Mouse (Mus musculus) kidney, postnatal 0 days (tissue): ENCODE results near the gene Ikzf5. TPM values are rescaled to one million over a fixed set of nuclear protein-coding genes. Genes with fewer than 3 reads are reported as not detected.

Experiments
- ATAC-seq: fragments of 200-750 bp; cut with Nextera tagmentation; replicated peaks from 2 replicates; pipeline ENCODE4 v1.8.0; 2017; ENCODE audit warnings: low read depth, moderate number of reproducible peaks, moderate TSS enrichment, moderate library complexity; ENCODE audit not compliant: low FRiP score
- DNase-seq: peaks from one replicate; pipeline ENCODE4 v3.0.0-alpha.2; 2016; ENCODE audit warnings: low spot score
- H3K27ac ChIP-seq: fragments of 300-500 bp; sonication (generic); 2 replicates; pipeline ENCODE4 v1.5.1; 2014; ENCODE audit warnings: mild to moderate bottlenecking
- H3K27me3 ChIP-seq: fragments of 300-500 bp; sonication (generic); 2 replicates; pipeline ENCODE4 v1.6.1; 2014; ENCODE audit warnings: low read length, mixed read lengths; ENCODE audit not compliant: insufficient read depth
- H3K36me3 ChIP-seq: fragments of 300-500 bp; sonication (generic); 2 replicates; pipeline ENCODE4 v1.6.1; 2014; ENCODE audit warnings: low read length, mixed read lengths; ENCODE audit not compliant: insufficient read depth
- H3K4me1 ChIP-seq: fragments of 300-500 bp; sonication (generic); replicated peaks from 2 replicates; pipeline ENCODE4 v1.6.1; 2014; ENCODE audit warnings: antibody characterized with exemption, low read length, mixed read lengths; ENCODE audit not compliant: insufficient read depth
- H3K4me2 ChIP-seq: fragments of 300-500 bp; sonication (generic); 2 replicates; pipeline ENCODE4 v1.6.1; 2014; ENCODE audit warnings: mild to moderate bottlenecking, low read length, moderate library complexity, mixed read lengths
- H3K4me3 ChIP-seq: fragments of 300-500 bp; sonication (generic); replicated peaks from 2 replicates; pipeline ENCODE4 v1.5.1; 2014; ENCODE audit warnings: low read depth, low read length
- H3K9ac ChIP-seq: fragments of 300-500 bp; sonication (generic); 2 replicates; pipeline ENCODE4 v1.6.1; 2014; ENCODE audit warnings: low read depth, low read length
- H3K9me3 ChIP-seq: fragments of 300-500 bp; sonication (generic); replicated peaks from 2 replicates; pipeline ENCODE4 v1.6.1; 2016; ENCODE audit warnings: low read length, inconsistent platforms, mixed read lengths
- CTCF ChIP-seq: IDR thresholded peaks from 2 replicates; pipeline ENCODE4 v1.5.1; 2016; ENCODE audit warnings: antibody characterized with exemption, low read depth, mild to moderate bottlenecking, moderate library complexity
- WGBS: fragments of 180-500 bp; shearing (Covaris S2); extraction: QIAGEN DNeasy Blood & Tissue Kit; methylation state at CpG from one replicate; pipeline ENCODE4 v1.1.7; 2014; 5-methylcytosine and 5-hydroxymethylcytosine counted together
- polyA plus RNA-seq: library from polyadenylated mRNA; unstranded; fragments of >200 nt; fragmentation: Nextera tagmentation; extraction: Ambion mirVana; gene quantifications from 2 replicates; pipeline ENCODE4 v1.2.1, GENCODE M21; 2015

Ikzf5 gene
- polyA plus RNA-seq: 11.9 and 13.8 TPM in 2 replicates

DNA sequence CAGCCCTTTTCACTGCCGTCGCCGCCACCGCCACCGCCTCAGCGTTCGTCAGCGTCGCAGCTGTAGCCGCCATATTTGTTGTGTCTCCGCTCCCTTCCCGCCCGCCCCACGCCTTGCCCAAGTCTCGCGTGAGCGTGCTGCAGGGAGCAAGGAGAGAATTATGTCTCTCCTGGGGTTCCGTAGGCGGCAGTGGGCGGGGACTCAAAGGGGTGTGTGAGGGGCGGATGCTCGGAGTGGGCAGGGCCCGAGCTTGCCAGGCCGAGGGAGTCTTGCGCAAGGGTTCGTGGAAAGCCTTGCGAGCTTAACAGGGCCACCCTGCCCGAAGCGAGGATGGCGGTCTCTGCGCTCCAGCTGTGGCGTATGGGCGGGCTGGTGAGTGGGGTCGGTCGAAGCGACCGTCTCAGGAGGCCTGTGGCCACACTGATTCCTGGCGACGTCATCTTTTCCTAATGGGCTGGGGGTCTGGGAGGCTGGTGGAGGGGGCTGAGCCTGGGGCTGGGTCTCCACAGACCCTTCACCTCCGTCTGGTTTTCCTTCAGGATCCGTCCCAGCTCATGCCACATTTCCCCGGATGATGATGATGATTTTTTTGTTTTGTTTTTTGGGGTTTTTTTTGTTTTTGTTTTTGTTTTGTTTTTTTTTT lies at the start of gene Ikzf5, which contains the start of gene Acadsb:
TSS of gene Ikzf5 (minus strand) at position 106 of the 643 bp plus-strand sequence.
TSS of gene Acadsb (plus strand) at position 186 of the 643 bp plus-strand sequence.
- peak within 1 kb of the TSS; percentile 94 for H3K9ac ChIP-seq
- 0% methylated on average over 42 of the region's 42 CpGs for WGBS
- DNase-seq (peak; percentile 98), ATAC-seq (peak; percentile 98)
- peaks cover 11% of the 10 kb centered on the region for H3K4me1 ChIP-seq
- H3K9me3 ChIP-seq: no peaks in the 10 kb centered on the region
- H3K27me3 ChIP-seq: no peaks in the 10 kb centered on the region
- no peaks in the 10 kb centered on the region for H3K36me3 ChIP-seq
- no peak; the same call in 1 of the 2 replicates for TF ChIP-seq CTCF
- H3K4me3 ChIP-seq: peak within 1 kb of the TSS; percentile 81
- H3K4me2 ChIP-seq: peak within 1 kb of the TSS; percentile 81
- peak within 1 kb of the TSS; percentile 86 for H3K27ac ChIP-seq

GRCm38 (mm10) chr7:131456714-131457113 lies 46.4 kb upstream of the Ikzf5 start:
- 85% methylated on average over 5 of the region's 5 CpGs for WGBS
- Histone ChIP-seq H3K4me1 (no peaks in the 10 kb centered on the region), H3K9me3 (no peaks in the 10 kb centered on the region), H3K36me3 (no peaks in the 10 kb centered on the region), H3K4me2 (no peak overlapping the region), H3K27ac (no peak overlapping the region), H3K4me3 (no peak overlapping the region), H3K27me3 (no peaks in the 10 kb centered on the region), H3K9ac (no peak overlapping the region)
- no peak for TF ChIP-seq CTCF
- DNase-seq: no peak
- no peak for ATAC-seq

DNA sequence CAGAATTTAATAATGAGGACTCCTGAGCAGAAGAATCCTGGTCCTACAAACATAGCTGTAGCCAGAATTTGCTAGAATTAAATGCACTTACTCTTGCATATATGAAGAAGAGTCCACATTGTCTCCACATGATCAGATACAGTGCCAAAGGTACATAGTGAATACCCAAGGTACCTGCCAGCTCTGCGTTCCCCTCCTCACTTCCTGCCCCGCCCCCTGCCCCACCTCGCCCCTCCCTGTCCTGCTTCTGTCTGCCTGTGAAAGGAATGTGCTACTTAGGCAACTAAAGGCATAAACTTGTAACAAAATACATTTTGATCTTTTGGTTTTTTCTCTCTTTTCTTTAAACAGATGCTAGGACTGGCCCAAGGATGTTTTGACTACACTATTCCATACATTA lies 26.7 kb upstream of the Ikzf5 start:
- no peak overlapping the region for H3K9ac ChIP-seq
- no peak overlapping the region for H3K27ac ChIP-seq
- H3K4me1 ChIP-seq: no peaks in the 10 kb centered on the region
- no peaks in the 10 kb centered on the region for H3K27me3 ChIP-seq
- no peak overlapping the region for H3K4me3 ChIP-seq
- no peak for TF ChIP-seq CTCF
- WGBS: 56% methylated on average over 3 of the region's 3 CpGs
- DNase-seq (no peak), ATAC-seq (no peak)
- H3K36me3 ChIP-seq: 0 out of 2 replicates have a peak, but pooled peaks cover 7% of the 10 kb centered on the region
- no peaks in the 10 kb centered on the region for H3K9me3 ChIP-seq
- H3K4me2 ChIP-seq: no peak overlapping the region

- 86% methylated on average over 1 of the region's 1 CpGs for WGBS
- H3K27ac ChIP-seq: no peak overlapping the region
- no peaks in the 10 kb centered on the region for H3K4me1 ChIP-seq
- H3K9ac ChIP-seq: no peak overlapping the region
- H3K4me3 ChIP-seq: no peak overlapping the region
- H3K27me3 ChIP-seq: no peaks in the 10 kb centered on the region
- H3K9me3 ChIP-seq: no peaks in the 10 kb centered on the region
- no peak overlapping the region for H3K4me2 ChIP-seq
- peak; percentile 46 for TF ChIP-seq CTCF
- DNase-seq: no peak
- H3K36me3 ChIP-seq: peaks cover 16% of the 10 kb centered on the region; the same call in 1 of the 2 replicates
- ATAC-seq: no peak
Measured at GRCm38 (mm10) chr7:131434276-131434675, 24.0 kb upstream of the Ikzf5 start.

DNA sequence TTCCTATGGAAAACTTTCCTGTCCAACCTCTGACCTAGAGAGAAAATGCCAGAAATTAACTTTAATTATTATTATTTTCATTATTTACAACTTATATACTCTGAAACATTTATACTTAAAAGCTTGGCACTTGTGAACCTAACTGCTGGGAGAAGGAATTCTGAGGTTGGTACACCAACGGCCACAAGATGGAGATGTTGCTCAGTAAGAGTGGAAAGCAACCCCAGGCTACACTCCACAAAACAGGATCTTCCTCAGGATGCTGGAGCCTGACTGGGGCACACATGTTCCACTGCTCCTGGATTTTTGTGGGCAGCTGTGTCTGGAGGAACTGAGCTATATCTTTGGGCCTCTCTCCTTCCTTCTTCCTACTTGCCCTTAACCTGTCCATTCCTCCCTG lies 21.9 kb upstream of the Ikzf5 start:
- TF ChIP-seq CTCF: peak; percentile 75
- Histone ChIP-seq H3K36me3 (peaks cover 19% of the 10 kb centered on the region; the same call in 1 of the 2 replicates), H3K9me3 (no peaks in the 10 kb centered on the region), H3K4me2 (no peak overlapping the region), H3K4me1 (no peaks in the 10 kb centered on the region), H3K27ac (no peak overlapping the region), H3K9ac (no peak overlapping the region), H3K27me3 (no peaks in the 10 kb centered on the region), H3K4me3 (no peak overlapping the region)
- DNase-seq: peak; percentile 77
- 17% methylated on average over 1 of the region's 1 CpGs for WGBS
- no peak for ATAC-seq

GRCm38 (mm10) chr7:131427331-131427730 lies 17.0 kb upstream of the Ikzf5 start:
- no peak for DNase-seq
- H3K4me2 ChIP-seq: no peak overlapping the region
- no peak for ATAC-seq
- H3K4me3 ChIP-seq: no peak overlapping the region
- no peak overlapping the region for H3K9ac ChIP-seq
- H3K36me3 ChIP-seq: peaks cover 17% of the 10 kb centered on the region; the same call in 1 of the 2 replicates
- H3K27me3 ChIP-seq: no peaks in the 10 kb centered on the region
- WGBS: 85% methylated on average over 5 of the region's 5 CpGs
- H3K27ac ChIP-seq: no peak overlapping the region
- TF ChIP-seq CTCF: no peak
- no peaks in the 10 kb centered on the region for H3K9me3 ChIP-seq
- H3K4me1 ChIP-seq: no peaks in the 10 kb centered on the region
